Mouse (Mus musculus) spleen, postnatal 36 days (tissue): ENCODE measurements around the gene Rpgrip1.
A peak's percentile ranks its signal among the peaks of the same experiment; 100 is the strongest.

Experiments used
- DNase-seq, 2 experiments: peaks; one replicate each; pipeline ENCODE4 v3.0.0; 2022; ENCODE audit warnings: low spot score in 2 of 2, mixed read lengths in 1 of 2

Rpgrip1 gene

DNA sequence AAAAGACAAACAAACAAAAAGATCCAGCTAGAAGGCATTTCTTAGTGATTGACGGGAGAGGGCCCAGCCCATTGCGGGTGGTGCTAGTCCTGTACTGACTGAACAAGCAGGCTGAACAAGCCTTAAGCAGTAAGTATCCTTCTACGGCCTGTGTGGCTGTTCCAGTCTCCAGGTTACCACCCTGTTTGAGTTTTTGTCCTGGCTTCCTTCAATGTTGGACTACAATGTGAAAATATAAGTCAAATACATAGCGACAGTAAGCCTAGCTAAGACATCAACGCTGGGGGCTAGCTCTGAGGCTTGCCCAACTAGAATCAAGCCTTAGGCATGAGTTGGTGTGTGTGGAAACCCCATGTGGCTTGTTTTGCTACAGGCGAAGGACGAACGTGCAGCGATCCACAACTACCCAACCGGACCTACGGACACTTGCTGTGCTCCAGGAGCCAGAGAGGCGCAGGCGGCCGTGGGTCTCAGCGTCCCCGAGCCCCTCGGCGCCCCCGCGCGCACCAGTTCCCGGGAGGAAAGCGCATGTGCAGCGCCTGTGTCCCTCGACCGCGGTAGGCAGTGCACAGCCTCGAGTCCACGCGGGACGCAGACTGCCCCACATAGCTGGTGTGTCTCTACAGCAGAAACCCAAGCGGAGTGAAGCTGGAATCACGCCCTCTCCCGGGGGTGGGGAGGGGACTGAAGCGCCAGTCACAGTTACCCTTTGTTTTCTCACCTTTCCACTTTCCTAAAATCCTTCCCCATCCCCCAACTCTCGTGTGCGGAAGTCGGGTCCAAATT lies 8.5 kb downstream of the Rpgrip1 start:
- DNase-seq = no peak

DNA sequence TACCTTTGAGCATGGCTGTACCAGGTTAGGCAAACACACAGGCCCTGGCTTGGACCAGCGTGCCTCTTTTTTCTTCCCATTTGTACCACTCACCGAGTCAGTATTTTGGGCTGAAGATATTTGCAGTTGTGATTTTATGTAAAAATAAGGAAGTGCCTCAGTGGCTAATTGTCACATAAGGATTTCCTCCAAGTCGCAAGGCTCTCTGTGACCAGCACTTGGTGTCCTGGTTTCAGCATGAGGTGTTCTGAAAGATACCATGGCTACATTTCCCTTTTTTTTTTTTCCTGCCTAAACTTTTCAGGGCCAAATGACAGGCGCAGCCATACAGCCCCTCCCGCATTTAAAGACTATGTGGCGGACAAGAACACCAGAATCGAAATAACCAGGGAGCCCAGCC lies 9.7 kb downstream of the Rpgrip1 start:
- DNase-seq = no peak

DNA sequence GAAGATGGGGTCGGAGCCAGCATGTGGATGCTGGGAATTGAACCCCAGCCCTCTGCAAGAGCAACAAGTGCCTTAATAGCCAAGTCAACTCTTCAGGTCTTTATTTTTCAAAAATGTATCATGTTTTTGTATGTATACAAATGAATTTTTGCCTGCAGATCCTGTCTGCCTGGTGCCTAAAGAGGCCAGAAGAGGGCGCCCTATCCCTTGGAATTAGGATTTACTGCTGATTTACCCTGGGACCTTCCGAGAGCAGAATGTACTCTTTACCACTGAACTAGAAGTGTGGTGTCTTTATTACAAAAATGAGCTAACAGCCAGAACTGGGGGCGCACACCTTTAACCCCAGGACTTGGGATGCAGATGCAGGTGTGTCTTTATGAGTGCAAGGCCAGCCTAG lies 13.4 kb downstream of the Rpgrip1 start:
- DNase-seq = peak; percentile 59 to 67

DNA sequence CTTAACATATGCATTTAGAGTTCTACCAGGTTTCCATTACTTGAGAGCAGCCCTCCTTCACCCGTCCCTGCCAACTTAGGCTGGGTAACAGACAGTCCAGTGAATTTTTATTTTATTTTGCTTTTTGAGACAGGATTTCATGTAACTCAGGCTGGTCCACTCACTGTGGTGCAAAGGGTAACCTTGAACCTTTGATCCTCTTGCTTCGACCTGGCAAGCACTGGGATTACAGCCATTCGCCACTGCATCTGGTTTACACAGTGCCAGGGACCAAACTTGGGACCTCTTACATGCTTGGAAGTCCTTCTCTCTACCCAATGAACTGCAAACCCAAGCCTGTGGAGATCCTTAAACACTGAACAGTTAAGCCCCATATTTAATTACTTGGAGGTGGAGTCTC lies 14.1 kb downstream of the Rpgrip1 start:
- DNase-seq = no peak

DNA sequence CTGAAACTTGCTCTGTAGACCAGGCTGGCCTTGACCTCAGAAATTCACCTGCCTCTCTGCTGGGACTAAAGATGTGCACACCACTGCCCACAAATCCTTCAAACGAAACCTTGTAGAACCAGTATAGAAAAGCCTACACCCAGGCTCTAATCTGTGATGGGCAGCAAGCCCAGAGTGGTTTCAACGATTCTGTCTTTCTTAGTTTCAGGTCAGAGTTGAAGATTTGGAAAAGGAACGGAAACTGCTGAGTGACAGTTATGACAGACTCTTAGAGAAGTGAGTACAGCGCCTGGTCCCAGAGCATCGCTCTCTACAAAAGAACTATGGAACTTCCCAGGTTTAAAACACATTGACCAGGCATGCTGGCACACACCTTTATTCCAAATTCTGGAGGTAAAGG lies 23.1 kb downstream of the Rpgrip1 start:
- peak in 1 of 2 experiments; percentile 20 for DNase-seq

DNA sequence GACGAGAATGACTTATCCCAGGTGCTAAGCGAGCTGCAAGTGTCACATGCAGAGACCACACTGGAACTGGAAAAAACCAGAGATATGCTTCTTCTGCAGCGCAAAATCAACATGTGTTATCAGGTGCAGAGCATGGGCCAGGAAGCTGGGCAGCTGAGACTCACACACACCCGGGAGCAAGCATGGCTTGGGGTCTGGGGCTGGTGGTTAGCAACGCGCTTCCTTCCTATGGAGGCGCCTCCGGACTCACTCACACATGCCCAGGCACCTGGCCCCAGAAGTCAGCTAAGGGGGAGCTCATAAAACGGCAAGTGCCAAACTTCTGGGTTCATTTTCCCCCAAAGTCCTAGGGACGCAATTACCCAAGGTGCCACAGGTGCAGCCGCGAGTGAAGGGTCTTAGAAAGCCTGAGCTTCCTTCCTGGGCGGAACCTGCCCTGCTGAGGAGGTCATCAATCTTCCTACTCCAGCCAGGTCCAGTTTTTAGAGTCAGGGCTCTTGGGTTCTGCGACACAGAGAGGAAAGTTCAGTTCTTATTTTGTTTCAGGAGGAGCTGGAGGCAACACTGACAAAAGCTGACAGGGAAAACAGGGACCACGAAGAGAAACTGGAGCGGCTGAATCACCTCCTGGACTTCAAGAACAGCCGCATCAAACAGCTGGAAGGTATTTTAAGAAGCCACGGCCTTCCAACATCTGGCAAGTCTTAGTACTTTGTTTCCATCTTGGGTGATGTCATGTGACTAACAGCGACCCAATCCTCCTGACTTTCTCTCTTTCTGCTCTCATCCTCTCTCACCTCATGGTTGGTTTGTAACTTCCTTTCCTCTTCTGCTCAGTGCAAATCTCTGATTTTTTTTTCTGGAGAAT lies 30.3 kb downstream of the Rpgrip1 start:
- DNase-seq = peak; percentile 45 to 49

DNA sequence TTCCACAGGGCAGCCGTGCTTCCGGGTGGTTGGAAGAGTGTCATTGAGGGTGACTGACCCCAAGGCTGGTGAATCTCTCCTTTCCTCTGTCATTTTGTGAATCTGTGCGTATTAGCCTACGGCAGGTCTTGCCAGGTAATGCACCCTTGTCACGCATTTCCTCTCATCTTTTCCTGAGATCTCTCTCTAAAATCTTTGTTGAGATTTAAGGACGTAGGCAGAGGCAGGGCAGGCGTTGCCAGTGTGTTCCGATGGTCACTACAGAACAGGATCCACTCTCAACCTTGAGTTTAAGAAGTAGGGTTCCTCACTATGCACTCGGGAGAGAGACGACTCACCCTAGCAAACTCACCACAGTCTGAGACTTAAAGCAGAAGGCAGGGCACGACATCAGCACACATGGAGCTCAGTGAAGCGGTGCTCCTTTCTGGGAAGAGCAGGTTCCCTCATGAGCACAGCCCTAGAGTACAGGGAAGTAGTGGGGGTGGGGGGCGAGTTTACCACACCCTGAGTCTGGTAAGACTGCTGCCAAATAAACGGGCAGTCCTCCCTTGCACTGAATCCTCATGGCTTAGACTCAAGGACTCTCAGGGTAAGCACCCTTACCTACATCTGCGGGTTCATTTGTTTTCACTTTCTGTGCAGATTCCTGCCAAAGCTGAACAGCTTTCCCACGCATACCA lies 31.1 kb downstream of the Rpgrip1 start:
- DNase-seq = no peak

DNA sequence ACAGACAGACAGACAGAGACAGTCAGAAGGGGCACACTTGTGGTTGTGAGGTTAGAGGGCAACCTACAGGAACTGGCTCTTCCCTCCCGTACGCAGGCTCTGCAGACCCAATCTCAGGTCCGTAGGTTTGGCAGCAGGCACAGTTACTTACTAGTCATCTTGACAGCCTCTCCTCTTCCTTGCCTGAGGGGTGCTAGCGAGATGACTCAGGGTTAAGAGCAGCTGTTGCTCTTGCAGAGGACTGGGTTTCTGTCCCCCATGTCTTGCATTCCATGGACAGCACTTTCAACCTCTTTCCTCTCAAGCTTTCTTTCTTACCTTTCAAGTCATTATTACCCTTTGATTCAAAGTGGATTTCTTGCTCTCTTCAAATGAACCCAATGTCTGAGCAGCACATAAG lies 33.7 kb downstream of the Rpgrip1 start:
- no peak for DNase-seq

DNA sequence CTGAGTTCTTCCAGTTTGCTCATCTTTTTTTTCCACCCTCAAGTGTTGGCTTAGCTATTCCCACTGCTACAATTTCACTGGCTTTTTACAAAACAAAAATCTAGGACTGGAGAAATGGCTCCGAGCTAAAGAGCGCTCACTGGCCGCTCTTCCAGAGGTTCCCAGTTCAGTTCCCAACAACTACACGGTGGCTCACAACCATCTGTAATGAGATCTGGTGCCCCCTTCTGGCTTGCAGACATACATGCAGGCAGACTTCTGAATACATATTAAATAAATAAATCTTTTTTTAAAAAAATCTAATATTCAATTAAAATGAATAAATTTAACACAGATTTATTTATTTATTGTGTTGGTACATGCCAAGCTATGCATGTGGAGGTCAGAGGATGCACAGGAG lies 36.0 kb downstream of the Rpgrip1 start:
- DNase-seq = no peak

DNA sequence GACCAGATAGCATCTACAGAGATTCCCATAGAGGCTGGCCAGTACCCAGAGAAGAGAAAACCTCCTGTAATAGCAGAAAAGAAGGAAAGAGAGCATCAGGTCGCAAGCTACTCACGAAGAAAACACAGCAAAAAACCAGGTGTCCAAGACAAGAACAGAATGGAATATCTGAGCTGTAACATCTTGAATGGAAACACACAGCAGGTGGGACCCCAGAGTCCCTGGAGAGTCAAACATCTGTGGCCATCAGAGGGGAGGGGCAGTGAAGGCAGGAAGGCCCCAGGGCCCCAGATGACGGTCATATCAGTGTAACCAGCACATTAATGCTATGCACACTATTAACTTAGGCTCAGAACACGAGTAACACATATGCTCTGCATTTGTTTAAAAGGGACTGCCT lies 39.4 kb downstream of the Rpgrip1 start:
- DNase-seq = peak; percentile 37 to 46

DNA sequence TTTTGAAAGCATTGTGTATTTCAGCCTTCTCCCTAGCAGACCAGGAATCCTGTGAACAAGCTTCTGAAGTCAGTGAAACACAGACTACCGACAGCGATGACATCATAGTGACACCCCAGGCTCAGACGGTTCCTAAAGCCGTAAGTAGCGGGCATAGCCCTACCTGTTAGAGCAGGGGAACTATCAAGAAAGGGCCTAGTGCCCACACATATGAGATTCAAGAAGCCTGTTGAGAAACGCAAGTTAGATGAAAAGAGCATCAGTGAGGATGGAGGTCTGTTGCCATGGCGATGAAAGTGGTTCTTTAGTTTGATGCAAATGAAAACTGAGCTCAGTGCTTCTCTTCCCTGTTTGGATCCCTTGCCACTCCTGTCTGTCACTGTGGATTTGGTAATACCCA lies 41.7 kb downstream of the Rpgrip1 start:
- DNase-seq = no peak

DNA sequence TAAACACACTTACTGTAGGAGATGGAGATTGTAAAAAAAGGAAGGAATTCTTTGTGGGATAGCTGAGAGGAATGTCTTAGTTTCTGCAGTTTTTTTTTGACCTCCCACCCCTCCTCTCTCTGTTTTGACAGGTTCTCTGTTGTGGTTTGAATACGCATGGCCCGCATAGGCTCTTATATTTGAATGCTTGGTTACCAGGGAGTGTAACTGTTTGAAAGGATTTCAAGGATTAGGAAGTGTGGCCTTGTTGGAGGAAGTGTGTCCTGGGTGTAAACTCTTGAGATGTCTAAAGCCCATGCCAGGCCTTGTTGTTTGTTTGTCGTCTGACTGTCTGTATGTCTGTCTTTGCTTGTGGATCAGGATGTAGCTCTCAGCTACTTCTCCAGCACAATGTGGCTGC lies 42.1 kb downstream of the Rpgrip1 start:
- no peak for DNase-seq

DNA sequence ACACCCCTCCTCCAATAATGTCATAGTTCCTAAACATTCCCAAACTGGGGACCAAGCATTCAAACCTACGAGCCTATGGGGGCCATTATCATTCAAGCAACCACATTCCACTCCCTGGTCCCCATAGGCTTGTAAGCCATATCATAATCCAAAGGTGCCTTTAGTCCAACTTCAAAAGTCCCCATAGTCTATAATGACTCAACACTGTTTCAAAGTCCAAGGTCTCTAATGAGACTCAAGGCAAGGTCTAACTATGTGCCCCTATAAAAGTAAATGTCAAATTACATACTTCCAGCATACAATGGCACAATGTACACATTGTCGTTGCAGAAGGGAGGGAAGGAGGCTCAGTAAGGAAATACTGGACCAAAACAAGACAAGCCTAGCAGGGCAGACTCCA lies 44.5 kb downstream of the Rpgrip1 start:
- DNase-seq = no peak

DNA sequence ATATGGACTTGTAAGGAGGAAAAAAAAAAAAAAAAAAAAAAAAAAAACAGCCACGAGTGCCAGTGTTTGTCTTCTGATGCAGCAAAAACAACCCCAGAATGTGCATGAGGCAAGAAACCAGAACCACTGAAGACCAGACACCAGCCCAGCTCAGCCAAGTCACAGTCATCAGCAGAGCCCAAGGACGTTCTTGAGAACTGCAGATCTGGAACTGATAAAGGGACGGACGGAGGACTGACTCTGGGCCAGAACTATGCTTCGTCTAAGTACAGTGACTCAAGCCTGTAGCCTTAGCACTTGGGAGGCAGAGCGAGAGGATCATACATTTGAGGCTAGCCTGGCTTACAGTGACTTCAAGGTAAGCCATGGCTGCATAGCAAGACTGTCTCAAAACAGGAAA lies 50.4 kb downstream of the Rpgrip1 start:
- no peak for DNase-seq

DNA sequence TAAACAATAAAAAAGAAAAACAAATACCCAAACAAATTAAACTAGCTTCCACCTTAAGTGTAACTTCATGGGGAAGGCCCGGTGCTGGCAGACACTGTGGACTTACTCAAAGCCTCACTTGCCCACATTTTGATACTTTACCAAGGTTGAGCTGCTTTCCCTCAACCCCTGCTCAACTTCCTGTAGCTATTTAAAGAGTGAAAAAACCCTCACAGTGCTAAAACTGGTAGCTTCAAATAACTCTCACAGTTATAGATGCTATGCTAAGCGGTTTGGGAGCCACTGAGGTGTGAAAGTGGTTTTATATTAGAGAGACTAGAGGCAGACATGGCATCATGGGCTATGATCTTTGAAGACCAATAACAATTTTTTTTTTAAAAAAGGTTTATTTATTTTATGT lies 56.1 kb downstream of the Rpgrip1 start:
- peak; percentile 71 to 77 for DNase-seq

DNA sequence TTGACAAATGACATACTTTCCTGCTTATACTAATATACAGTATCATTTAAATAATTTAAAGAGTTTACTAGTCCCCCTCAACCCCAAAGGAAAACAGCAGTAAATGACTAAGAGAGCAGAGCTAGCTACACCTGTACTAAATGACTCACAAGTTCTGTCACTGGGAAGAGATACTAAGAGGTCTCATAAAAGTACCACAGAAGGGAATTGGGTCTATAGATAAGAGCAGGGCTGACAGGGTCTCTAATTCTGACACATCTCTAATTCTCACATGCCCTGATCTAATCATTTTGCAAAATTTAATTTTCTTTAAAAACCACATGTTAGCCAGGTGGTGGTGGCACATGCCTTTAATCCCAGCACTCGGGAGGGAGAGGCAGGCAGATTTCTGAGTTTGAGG lies 78.3 kb downstream of the Rpgrip1 start:
- no peak for DNase-seq

DNA sequence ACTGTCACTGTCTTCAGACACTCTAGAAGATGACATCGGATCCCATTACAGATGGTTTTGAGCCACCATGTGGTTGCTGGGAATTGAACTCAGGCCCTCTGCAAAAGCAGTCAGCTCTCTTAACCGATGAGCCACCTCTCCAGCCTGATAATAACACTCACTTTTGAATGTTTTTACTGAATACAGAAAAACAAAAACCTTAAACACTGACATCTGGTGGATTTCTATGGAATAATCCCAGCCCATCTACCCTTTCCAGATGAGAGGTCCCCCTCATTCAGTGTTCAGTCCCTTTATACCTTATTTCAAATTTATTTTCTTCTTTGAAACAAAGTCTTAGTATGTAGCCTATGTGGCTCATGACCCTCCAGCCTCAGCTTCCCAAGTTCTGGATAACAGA lies 79.0 kb downstream of the Rpgrip1 start:
- no peak for DNase-seq

DNA sequence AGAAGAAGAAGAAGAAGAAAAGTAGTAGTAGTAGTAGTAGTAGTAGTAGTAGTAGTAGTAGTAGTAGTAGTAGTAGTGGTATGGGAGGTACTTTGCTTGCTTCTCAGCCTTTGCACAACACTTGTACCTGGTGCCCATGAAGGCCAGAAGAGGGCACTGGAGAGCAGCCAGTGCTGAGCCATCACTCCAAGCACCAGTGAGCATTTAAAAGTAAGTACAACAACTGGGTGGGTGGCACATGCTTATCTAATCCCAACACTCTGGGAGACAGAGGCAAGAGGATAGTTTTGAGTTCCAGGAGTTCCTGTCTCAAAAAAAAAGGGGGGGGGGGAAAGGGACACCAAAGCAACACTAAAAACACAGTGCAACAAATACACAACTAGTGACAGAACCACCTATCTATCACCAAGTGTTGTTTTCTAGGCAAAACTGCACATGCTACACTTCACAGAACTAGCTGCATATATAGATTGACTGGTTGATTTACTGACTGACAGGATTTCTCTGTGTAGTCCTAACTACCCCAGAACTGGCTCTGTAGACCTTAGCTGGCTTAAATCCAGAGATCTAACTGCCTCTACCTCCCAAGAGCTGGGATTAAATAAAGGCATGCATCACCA lies 80.3 kb downstream of the Rpgrip1 start:
- peak; percentile 38 to 56 for DNase-seq

DNA sequence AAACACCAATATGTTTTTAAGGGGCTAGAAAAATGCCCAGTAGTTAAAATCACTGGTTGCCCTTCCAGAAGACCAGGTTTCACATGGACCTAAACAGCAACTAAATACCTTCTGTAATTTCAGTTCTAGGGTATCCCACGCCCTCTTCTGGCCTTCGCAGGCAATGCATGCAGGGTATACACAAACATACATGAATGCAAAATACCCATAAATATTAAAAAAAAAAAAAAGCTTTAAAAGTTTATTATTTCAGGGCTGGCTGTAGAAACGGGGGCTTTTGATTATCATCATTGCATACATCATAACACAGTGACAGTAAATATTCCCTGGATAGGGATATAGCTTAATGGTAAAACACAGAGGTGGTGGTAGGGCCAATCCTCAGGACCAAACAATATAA lies 85.2 kb downstream of the Rpgrip1 start:
- peak; percentile 59 to 74 for DNase-seq

DNA sequence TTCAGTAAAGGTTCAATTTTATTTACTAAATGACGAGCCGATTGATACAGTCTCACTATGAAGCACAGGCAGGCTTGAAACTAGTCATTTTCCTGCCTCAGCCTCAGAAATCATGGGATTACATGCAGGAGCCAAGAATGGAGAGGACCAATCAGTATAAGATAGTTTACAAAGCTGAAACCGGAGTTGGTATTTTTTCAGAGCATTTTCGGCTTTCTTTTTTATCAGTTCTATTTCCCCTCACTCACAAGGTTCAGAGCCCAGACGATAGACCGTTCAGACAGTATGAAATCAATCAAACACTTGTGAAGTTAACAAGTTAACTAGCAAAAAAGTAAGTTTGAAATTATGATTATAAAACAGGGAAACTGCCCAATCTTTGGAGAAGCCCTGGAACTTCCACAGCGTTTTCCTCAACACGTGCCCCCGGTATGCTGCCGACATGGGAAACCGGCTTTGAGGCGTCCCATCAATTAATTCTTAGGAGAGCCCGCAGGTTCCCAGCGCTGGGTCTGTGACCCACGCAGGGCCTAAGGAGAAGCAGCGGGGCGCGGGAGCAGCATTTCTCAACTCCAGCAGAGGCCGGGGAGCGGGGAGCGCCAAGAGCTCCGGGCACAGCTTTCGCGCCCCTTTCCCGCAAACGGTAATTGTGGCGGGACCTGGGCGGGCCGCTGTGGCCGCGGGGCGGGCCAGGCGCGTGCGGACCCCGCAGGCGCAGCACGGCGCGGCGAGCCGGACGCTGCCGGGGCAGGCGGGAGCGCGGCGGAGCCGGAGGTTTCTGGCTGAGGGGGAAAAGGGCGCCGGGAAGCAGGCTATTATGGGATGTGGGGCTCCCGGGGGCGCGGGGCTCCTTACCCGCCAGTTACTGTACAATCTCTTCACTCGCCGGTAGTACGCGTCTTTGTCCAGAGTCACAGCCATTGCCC lies 86.0 kb downstream of the Rpgrip1 start:
- peak; percentile 8 to 11 for DNase-seq
